Mouse (Mus musculus) frontal cortex, postnatal 14 days (tissue): ENCODE measurements around the gene Nfkbib.

Experiments
- DNase-seq, 2 experiments: peaks; one replicate each; pipeline ENCODE4 v3.0.0; 2022; ENCODE audit warnings: low spot score in 2 of 2

Gene Nfkbib

DNA sequence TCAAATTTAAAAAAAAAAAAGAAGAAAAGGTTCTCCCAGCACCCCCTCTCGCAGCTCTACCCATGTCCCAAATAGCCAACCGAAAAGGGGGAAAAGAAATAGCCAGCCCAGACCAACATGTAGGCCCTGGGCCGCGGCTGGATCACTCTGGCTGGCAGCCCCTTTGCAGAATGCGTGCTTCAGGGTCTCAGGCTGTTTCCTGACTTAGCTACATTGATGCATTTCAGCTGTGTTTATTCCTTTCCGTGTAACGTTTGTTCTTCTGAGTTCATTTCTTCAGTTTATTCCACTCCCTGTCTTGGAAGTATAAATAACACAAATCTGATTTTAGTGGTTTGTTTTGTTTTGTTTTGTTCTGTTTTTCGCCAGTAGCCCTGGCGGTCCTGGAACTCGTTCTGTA lies 49.6 kb downstream of the Nfkbib start:
- no peak for DNase-seq

- DNase-seq = no peak
Measured at GRCm38 (mm10) chr7:28716590-28717281, 50.6 kb downstream of the Nfkbib start, which contains the start of gene Fbxo17. TSS of gene Fbxo17 (plus strand) at chr7:28716804.

GRCm38 (mm10) chr7:28715598-28715997 lies 51.7 kb downstream of the Nfkbib start:
- no peak for DNase-seq

- DNase-seq = no peak
Measured at GRCm38 (mm10) chr7:28714667-28715066, 52.6 kb downstream of the Nfkbib start.

- DNase-seq = no peak
Measured at GRCm38 (mm10) chr7:28710962-28711361, 56.4 kb downstream of the Nfkbib start.

GRCm38 (mm10) chr7:28709454-28709853 lies 57.9 kb downstream of the Nfkbib start:
- no peak for DNase-seq
